Mouse (Mus musculus): Measurements from ENCODE around the gene Slc30a1. TPM values are rescaled to one million over a fixed set of nuclear protein-coding genes. Genes with fewer than 3 reads are reported as not detected.
A peak's percentile ranks its signal among the peaks of the same experiment; 100 is the strongest.

Slc30a1 gene
- polyA plus RNA-seq, 1 experiment: 11.2 TPM

DNA sequence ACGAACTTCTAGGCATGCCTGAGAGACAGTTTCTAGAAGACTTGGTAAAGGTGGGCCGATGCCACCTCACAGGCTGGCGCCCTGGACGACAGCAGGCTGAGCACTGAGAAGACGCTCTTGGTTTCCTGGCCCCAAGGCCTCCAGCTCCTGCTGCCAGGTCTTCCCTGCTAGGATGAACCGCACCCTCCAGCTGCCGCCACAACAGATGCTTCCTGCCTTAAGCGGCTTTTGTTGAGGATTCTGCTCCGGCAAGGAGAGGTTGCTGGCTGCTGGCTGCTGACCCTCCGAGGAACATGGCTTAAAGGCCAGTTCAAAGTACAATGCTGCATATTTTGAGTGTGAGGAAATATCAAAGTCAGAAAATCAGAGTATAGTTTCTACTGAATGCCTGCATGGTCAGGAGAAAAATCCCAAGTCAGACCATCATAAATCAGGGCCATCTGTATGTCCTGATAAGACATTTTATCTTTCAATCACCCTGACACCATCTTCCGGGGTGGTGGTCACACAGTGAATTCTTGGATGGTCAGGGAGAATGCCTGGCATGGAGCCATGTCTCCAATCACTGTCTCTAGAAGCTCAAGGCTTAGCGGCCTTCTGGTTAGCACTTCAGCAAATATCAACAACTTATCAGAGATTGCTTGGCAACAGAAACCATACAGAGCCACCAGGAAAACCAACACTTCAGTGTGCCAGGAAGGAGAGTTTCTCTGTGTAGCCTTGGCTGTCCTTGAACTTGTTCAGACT is 9.6 kb upstream of the Slc30a1 start:
- DNase-seq (ENCODE audit: low spot score): no peak

GRCm38 (mm10) chr1:191905637-191906533 is 682 bp upstream of the Slc30a1 start:
- no peak for DNase-seq (ENCODE audit: low spot score)

GRCm38 (mm10) chr1:191907431-191907810 is 854 bp downstream of the Slc30a1 start:
- peak; percentile 80 for DNase-seq (ENCODE audit: low spot score)

- no peak for DNase-seq (ENCODE audit: low spot score)
These were observed 2.3 kb downstream of the Slc30a1 start for GRCm38 (mm10) chr1:191908906-191909305.

DNA sequence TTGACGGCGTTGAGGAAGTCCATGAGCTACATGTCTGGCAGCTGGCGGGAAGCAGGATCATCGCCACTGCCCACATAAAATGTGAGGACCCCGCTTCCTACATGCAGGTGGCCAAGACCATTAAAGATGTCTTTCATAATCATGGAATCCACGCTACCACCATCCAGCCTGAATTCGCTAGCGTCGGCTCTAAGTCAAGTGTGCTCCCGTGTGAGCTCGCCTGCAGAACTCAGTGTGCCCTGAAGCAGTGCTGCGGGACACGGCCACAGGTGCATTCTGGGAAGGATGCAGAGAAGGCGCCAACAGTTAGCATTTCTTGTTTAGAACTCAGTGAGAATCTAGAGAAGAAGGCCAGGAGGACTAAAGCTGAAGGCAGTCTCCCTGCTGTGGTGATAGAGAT is 2.7 kb downstream of the Slc30a1 start:
- DNase-seq (ENCODE audit: low spot score): no peak

DNA sequence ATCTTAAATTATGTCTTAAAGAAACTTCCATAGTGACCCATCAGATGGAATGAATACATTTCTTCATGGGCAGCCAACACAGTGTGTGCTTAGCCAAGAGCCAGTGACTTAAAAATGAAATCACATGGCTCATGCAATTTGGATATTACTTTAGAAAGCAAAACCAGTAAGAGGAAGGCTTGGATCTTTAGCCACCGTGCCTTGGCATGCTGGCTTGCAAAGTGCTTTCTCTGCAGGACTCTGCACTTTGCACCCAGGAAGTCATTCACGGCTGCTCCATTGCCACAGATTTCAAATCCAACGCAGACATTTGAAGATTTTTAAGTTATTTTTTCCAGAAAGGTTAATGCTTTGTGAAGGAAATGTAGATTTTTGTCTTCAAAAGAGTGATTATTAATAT is 4.1 kb downstream of the Slc30a1 start:
- no peak for DNase-seq (ENCODE audit: low spot score)

DNA sequence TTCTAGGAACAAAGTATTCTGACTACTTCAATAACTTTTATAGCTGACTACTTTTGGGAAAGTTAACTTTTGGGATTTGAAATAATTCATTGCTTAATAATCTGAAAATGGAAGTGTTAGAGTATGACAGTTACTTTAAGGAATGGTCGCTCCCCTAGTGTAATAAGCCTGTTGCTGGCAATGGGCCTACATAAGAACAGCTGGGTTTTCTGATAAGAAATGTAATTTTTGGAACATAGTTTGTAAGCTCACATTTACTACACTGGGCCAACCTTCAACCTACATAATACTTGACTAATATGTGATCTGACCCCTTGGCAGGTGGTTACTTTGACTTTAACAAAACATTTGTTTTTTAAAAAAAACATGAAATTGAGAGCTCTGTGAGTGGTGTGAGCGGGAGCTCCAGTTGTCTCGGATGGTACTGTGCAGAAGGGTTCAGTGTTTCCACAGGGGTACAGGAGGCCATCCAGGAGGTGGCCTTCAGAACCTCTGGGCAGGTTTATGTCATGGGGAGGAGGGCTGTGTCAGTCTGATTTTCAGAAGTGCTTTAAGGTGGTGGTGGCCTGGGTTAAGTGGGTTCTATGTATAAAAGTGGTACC is 4.6 kb downstream of the Slc30a1 start:
- no peak for DNase-seq (ENCODE audit: low spot score)

DNA sequence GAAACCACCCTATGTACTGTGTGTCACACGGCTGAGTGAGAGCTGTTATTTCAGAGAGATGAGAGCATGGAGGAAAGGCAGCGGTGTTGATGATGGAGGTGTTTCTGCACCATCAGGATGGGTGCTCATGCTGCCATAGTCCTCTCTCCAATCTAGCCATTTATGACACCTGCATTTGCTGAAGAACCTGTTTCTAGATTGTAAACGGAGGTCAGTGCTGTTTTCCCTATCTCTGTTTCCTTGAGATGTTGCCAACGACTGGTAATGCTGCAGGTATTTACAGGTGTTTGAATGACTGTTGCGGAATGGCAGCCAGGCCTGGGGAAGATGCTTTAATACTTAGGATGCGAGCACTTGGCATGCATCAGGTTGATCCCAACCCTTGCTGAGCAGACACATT is 8.1 kb downstream of the Slc30a1 start:
- DNase-seq (ENCODE audit: low spot score): no peak

DNA sequence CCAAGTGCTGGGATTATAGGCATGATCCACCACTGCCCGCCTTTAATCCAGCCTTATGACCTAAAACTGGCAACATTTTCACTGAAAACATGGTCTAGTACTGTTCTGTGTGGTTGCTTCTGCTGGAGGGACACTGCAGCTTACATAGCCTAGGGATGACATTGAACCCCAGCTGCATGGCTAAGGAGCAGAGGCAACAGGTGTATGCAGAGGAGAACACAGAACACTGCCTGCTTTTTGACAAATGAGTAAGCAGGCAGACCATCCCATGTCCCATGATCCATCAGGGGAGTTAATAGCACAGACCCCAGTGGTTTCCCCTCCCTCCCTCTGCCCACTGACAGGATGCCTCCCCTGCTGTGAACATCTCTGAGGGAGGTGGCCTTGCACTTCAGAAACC is 9.0 kb downstream of the Slc30a1 start:
- no peak for DNase-seq (ENCODE audit: low spot score)

DNA sequence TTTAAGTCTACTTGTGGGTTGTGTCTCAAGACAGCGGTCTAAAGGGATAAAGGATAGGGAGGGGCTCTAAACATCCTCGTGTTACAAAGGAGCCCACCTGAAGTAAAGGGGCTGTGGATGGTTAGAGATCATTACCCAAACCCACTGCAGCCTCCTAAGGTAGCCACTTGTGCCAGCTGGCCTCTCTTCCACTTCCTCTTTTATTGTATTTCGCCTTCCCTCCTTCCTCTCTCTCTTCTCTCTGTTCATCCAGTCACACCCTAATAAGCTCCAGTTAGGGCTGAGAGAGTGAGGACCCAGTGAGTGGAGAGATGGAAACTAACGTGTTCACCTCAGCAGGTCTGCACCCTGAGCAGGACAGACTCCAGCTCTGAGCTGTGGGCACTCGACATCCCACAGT is 10.3 kb downstream of the Slc30a1 start:
- no peak for DNase-seq (ENCODE audit: low spot score)

DNA sequence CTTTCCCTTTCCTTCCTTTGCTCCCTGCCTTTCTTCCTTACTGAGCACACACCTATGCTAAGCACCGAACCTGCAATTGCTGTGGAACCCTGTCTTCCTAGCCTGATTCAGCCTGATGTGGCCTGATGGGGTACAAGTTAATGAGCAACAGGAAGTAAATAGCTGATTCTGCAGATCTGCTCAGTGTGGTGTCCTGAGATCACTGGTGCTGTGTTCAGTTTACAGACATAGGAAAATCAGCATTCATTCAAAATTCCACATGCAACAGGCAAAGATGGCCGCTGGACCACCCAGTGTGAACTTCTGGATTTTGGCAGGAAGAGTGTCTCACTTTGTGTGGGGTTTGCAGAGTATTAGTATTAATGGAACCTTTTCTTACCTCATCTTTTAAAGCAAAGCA is 12.8 kb downstream of the Slc30a1 start:
- DNase-seq (ENCODE audit: low spot score): no peak

DNA sequence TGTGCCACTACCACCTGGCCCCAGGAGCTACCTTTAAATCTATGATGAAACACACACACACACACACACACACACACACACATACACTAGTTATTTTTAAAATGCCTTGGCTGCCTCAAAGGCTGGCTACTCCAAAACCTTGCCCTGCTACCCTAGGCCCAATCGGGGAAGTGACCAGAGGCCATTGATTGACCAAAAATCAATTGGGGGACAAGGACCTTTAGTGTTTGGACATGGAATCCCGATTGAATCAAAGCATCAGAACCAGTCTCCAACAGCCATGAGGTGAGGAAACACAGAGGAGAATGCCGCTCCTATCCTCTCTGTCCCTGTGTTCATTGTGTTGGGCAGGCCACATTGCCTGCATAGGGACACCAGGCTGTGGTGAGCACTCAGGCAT is 15.1 kb downstream of the Slc30a1 start:
- DNase-seq (ENCODE audit: low spot score): no peak

DNA sequence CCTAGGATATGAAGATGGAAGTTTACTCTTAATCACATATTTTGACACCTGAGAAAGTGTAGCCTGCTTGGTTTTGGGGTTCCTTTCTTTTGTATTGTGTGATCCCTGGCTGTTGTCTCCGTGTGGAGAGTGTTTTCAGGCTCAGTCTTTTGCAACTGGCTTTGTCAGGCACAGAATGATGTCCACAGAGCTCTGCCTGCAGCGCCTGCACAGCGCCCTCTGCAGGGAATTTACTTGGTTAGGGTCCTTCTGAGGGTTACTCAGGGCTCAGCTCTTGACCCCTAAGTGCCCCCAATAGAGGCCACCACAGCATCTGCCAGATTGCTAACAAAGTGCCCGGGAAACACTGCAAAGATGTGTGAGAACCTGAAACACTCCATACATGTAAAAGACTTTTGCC is 18.9 kb downstream of the Slc30a1 start:
- no peak for DNase-seq (ENCODE audit: low spot score)

DNA sequence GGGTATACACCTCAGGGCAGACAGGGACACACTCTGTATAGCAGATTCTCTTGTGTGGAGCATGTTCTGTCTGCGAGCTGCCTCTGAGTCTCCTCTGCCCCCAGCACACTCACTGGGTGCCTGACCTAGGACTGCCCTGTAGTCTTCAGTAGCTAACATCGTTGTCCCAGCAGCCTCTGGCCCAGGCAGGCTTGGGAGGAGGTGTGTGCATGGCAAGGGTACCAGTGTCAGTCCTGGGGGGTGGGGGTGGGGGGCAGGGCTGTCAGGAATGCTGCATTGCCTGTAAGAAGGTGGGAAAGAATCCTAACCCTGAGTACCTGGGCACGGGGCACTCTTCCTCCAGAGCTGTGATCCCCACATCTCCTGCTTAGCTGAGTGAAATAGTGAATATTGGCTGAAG is 20.1 kb downstream of the Slc30a1 start:
- no peak for DNase-seq (ENCODE audit: low spot score)

DNA sequence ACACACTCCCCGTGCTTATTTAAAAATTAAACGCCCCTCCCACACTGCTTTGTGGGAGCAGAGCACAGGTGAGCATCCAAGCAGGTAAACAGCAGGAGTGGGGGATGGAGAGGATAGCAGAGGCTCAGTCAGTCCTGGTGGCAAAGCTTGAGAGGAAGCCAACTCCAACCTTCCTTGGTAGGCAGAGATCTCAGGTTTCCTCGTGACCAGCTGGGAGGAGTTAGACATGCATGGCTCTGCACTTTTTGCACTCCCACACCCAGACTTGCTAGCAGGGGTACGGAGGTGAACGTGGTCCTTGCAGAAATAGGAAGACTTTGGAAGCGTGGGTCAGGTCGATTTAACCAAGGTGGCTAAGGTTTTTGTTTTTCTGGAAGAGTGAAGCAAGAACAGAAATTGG is 21.8 kb downstream of the Slc30a1 start:
- DNase-seq (ENCODE audit: low spot score): no peak

- no peak for DNase-seq (ENCODE audit: low spot score)
These were observed 22.5 kb downstream of the Slc30a1 start for GRCm38 (mm10) chr1:191929065-191929464.

GRCm38 (mm10) chr1:191929897-191930524 is 23.4 kb downstream of the Slc30a1 start:
- no peak for DNase-seq (ENCODE audit: low spot score)

GRCm38 (mm10) chr1:191930525-191931105 is 24.0 kb downstream of the Slc30a1 start:
- DNase-seq (ENCODE audit: low spot score): no peak

GRCm38 (mm10) chr1:191932286-191932985 is 25.9 kb downstream of the Slc30a1 start:
- DNase-seq (ENCODE audit: low spot score): no peak

GRCm38 (mm10) chr1:191932986-191933632 is 26.5 kb downstream of the Slc30a1 start:
- no peak for DNase-seq (ENCODE audit: low spot score)

GRCm38 (mm10) chr1:191943638-191944037 is 37.1 kb downstream of the Slc30a1 start:
- DNase-seq (ENCODE audit: low spot score): no peak
